Mouse (Mus musculus): Measurements from ENCODE around the gene Lmntd1.

The Lmntd1 gene

GRCm38 (mm10) chr6:145604126-145604525 lies 10.0 kb downstream of the Lmntd1 start:
- DNase-seq: no peak

GRCm38 (mm10) chr6:145598794-145599555 lies 15.1 kb downstream of the Lmntd1 start:
- peak; percentile 64 for DNase-seq

- DNase-seq: no peak
These were observed 18.2 kb downstream of the Lmntd1 start for GRCm38 (mm10) chr6:145595905-145596304.

- no peak for DNase-seq
These were observed 20.1 kb downstream of the Lmntd1 start for GRCm38 (mm10) chr6:145593991-145594390.

GRCm38 (mm10) chr6:145592531-145592998 lies 21.6 kb downstream of the Lmntd1 start:
- no peak for DNase-seq

- no peak for DNase-seq
These were observed 22.1 kb downstream of the Lmntd1 start for GRCm38 (mm10) chr6:145592036-145592435.

GRCm38 (mm10) chr6:145591578-145591977 lies 22.5 kb downstream of the Lmntd1 start:
- DNase-seq: no peak

- DNase-seq: no peak
These were observed 23.4 kb downstream of the Lmntd1 start for GRCm38 (mm10) chr6:145590501-145591293.

- DNase-seq: no peak
These were observed 28.8 kb downstream of the Lmntd1 start for GRCm38 (mm10) chr6:145585052-145585973.

GRCm38 (mm10) chr6:145581366-145582170 lies 32.6 kb downstream of the Lmntd1 start:
- no peak for DNase-seq

- DNase-seq: no peak
These were observed 34.4 kb downstream of the Lmntd1 start for GRCm38 (mm10) chr6:145579761-145580160.

- DNase-seq: no peak
These were observed 35.5 kb downstream of the Lmntd1 start for GRCm38 (mm10) chr6:145578457-145579185.

- no peak for DNase-seq
These were observed 37.4 kb downstream of the Lmntd1 start for GRCm38 (mm10) chr6:145576762-145577161.

- DNase-seq: peak; percentile 85
These were observed 40.7 kb downstream of the Lmntd1 start for GRCm38 (mm10) chr6:145573250-145574013.

GRCm38 (mm10) chr6:145568701-145569100 lies 45.4 kb downstream of the Lmntd1 start:
- no peak for DNase-seq

- DNase-seq: peak; percentile 62
These were observed 46.3 kb downstream of the Lmntd1 start for GRCm38 (mm10) chr6:145567832-145568231.

GRCm38 (mm10) chr6:145567296-145567695 lies 46.8 kb downstream of the Lmntd1 start:
- DNase-seq: no peak

GRCm38 (mm10) chr6:145565663-145566062 lies 48.5 kb downstream of the Lmntd1 start:
- DNase-seq: no peak

GRCm38 (mm10) chr6:145564671-145565070 lies 49.4 kb downstream of the Lmntd1 start:
- DNase-seq: no peak

All from cerebellum, adult 11-12 months (tissue).